Comparison of ENCODE assay signal across 13 mouse cellular contexts in genomic region chr9:62784233-62784632, GRCm38 (mm10). TPM values are rescaled to one million over a fixed set of nuclear protein-coding genes. Genes with fewer than 3 reads are reported as not detected.
DNase-seq lines count a peak whose midpoint lies in the region; ATAC-seq and TF ChIP-seq lines count a peak whose summit lies in the region.
"Had no signal": no experiment of that assay in that cellular context is flagged by ENCODE, and none has a peak within 500 bp of the region (broad histone marks: within the 10 kb centered on the region; RNA-seq: fewer than 3 reads in every experiment).

No protein-coding gene starts in this region.

- H3K4me3 ChIP-seq in forebrain, embryonic 15.5 days: no peak overlapping the region
- H3K4me3 ChIP-seq in forebrain, embryonic 11.5 days (ENCODE audit: low read depth, low read length): no peak overlapping the region
- H3K4me3 ChIP-seq in liver, embryonic 14.5 days (ENCODE audit: insufficient read depth in 1 of 2, low read depth in 2 of 2, low read length in 2 of 2): no peak overlapping the region
- H3K4me3 ChIP-seq in liver, embryonic 12.5 days: no peak overlapping the region
- no peak overlapping the region for H3K4me3 ChIP-seq in bone marrow, adult 2 months (replicated peaks; ENCODE audit: control insufficient read depth, low read depth, low read length)
- no peak overlapping the region for H3K4me3 ChIP-seq in midbrain, postnatal 0 days (ENCODE audit: low read depth, low read length)
- H3K4me3 ChIP-seq: embryonic facial prominence, embryonic 15.5 days; heart, embryonic 13.5 days had no signal

- TF ChIP-seq EP300 in liver, embryonic 14.5 days (IDR thresholded peaks at IDR 0.05; ENCODE audit: low read depth): no peak

- no peaks in the 10 kb centered on the region for H3K36me3 ChIP-seq in forebrain, embryonic 15.5 days
- no peaks in the 10 kb centered on the region for H3K36me3 ChIP-seq in forebrain, embryonic 11.5 days (ENCODE audit: control insufficient read depth, insufficient read depth, low read length)
- H3K36me3 ChIP-seq in liver, embryonic 14.5 days (replicated peaks; ENCODE audit: control insufficient read depth, insufficient read depth, low read depth): no peaks in the 10 kb centered on the region
- no peaks in the 10 kb centered on the region for H3K36me3 ChIP-seq in liver, embryonic 12.5 days
- no peaks in the 10 kb centered on the region for H3K36me3 ChIP-seq in midbrain, postnatal 0 days (ENCODE audit: insufficient read depth, low read length)
- H3K36me3 ChIP-seq: embryonic facial prominence, embryonic 15.5 days; heart, embryonic 13.5 days had no signal

- H3K9me3 ChIP-seq in forebrain, embryonic 15.5 days: no peaks in the 10 kb centered on the region
- no peaks in the 10 kb centered on the region for H3K9me3 ChIP-seq in forebrain, embryonic 11.5 days (ENCODE audit: control insufficient read depth, low read length)
- no peaks in the 10 kb centered on the region for H3K9me3 ChIP-seq in liver, embryonic 14.5 days (ENCODE audit: control insufficient read depth, low read length)
- H3K9me3 ChIP-seq in liver, embryonic 12.5 days (replicated peaks): no peaks in the 10 kb centered on the region
- H3K9me3 ChIP-seq in midbrain, postnatal 0 days (ENCODE audit: low read length): no peaks in the 10 kb centered on the region
- H3K9me3 ChIP-seq: embryonic facial prominence, embryonic 15.5 days; heart, embryonic 13.5 days had no signal

- no peak overlapping the region for H3K4me2 ChIP-seq in forebrain, embryonic 15.5 days (replicated peaks)
- H3K4me2 ChIP-seq in forebrain, embryonic 11.5 days (ENCODE audit: low read depth, low read length, severe bottlenecking): no peak overlapping the region
- H3K4me2 ChIP-seq in liver, embryonic 14.5 days (ENCODE audit: low read depth): no peak overlapping the region
- H3K4me2 ChIP-seq in liver, embryonic 12.5 days: no peak overlapping the region
- H3K4me2 ChIP-seq in midbrain, postnatal 0 days (ENCODE audit: low read depth, low read length, poor library complexity, severe bottlenecking): no peak overlapping the region
- H3K4me2 ChIP-seq: embryonic facial prominence, embryonic 15.5 days; heart, embryonic 13.5 days had no signal

- 0 out of 2 replicates have a peak overlapping the region, but pooled peaks have one; percentile 72 for H3K27ac ChIP-seq in forebrain, embryonic 15.5 days (replicated peaks)
- H3K27ac ChIP-seq in forebrain, embryonic 11.5 days (ENCODE audit: low read depth, low read length): no peak overlapping the region
- H3K27ac ChIP-seq in liver, embryonic 14.5 days: no peak overlapping the region
- H3K27ac ChIP-seq in liver, embryonic 12.5 days: no peak overlapping the region
- no peak overlapping the region for H3K27ac ChIP-seq in bone marrow, adult 2 months (ENCODE audit: control insufficient read depth, insufficient read depth, low read depth, low read length, poor library complexity)
- peak overlapping the region; percentile 55 for H3K27ac ChIP-seq in midbrain, postnatal 0 days (ENCODE audit: low read depth, low read length)
- H3K27ac ChIP-seq: embryonic facial prominence, embryonic 15.5 days; heart, embryonic 13.5 days; macrophage had no signal

- TF ChIP-seq POLR2A in bone marrow, adult 2 months (IDR thresholded peaks at IDR 0.05; ENCODE audit: borderline replicate concordance, control insufficient read depth, low read depth, low read length): no peak

- peaks cover 25% of the 10 kb centered on the region for H3K4me1 ChIP-seq in forebrain, embryonic 15.5 days
- no peaks in the 10 kb centered on the region; the same call in 1 of the 2 replicates for H3K4me1 ChIP-seq in forebrain, embryonic 11.5 days (replicated peaks; ENCODE audit: control insufficient read depth, insufficient read depth, low read length)
- peaks cover 0 to 2% of the 10 kb centered on the region in 2 experiments; a peak in 1 of 4 replicates for H3K4me1 ChIP-seq in liver, embryonic 14.5 days (replicated peaks; ENCODE audit: control insufficient read depth in 2 of 2, insufficient read depth in 2 of 2, low read length in 1 of 2)
- peaks cover 17% of the 10 kb centered on the region for H3K4me1 ChIP-seq in liver, embryonic 12.5 days
- H3K4me1 ChIP-seq in bone marrow, adult 2 months (ENCODE audit: control insufficient read depth, insufficient read depth, low read length): no peaks in the 10 kb centered on the region
- peaks cover 10% of the 10 kb centered on the region for H3K4me1 ChIP-seq in midbrain, postnatal 0 days (ENCODE audit: insufficient read depth, low read length)

- no peak for ATAC-seq in forebrain, embryonic 15.5 days (replicated peaks)
- ATAC-seq in forebrain, embryonic 11.5 days (replicated peaks; ENCODE audit: low FRiP score): no peak
- no peak for ATAC-seq in liver, embryonic 14.5 days (ENCODE audit: insufficient read depth)
- no peak for ATAC-seq in liver, embryonic 12.5 days
- no peak for ATAC-seq in midbrain, postnatal 0 days (ENCODE audit: low FRiP score)
- ATAC-seq: intestine, embryonic 16.5 days had no signal

- TF ChIP-seq CTCF in liver, embryonic 14.5 days (IDR thresholded peaks at IDR 0.05; ENCODE audit: low read depth): peak; percentile 46
- TF ChIP-seq CTCF in bone marrow, adult 2 months (IDR thresholded peaks at IDR 0.05; ENCODE audit: control insufficient read depth, insufficient read depth, low read length): peak; percentile 6; the same call in 1 of the 2 replicates
- peak; percentile 65 for TF ChIP-seq CTCF in midbrain, postnatal 0 days (IDR thresholded peaks at IDR 0.05)

- 90% methylated on average over 2 of the region's 2 CpGs for WGBS in forebrain, embryonic 15.5 days
- 89% methylated on average over 2 of the region's 2 CpGs for WGBS in forebrain, embryonic 11.5 days
- WGBS in liver, embryonic 14.5 days (ENCODE audit: insufficient replicate concordance): 74% methylated on average over 2 of the region's 2 CpGs
- WGBS in liver, embryonic 12.5 days (ENCODE audit: insufficient replicate concordance): 74% methylated on average over 2 of the region's 2 CpGs
- 72% methylated on average over 2 of the region's 2 CpGs for WGBS in bone marrow, adult 2 months
- WGBS in midbrain, postnatal 0 days: 94% methylated on average over 2 of the region's 2 CpGs

- no peak for DNase-seq in forebrain, embryonic 11.5 days (ENCODE audit: low spot score)
- no peak for DNase-seq in liver, embryonic 14.5 days (ENCODE audit: low read depth in 3 of 3, low spot score in 3 of 3)
- no peak for DNase-seq in midbrain, postnatal 0 days (ENCODE audit: low spot score)
- DNase-seq in thymus, postnatal 4 days: no peak
- no peak for DNase-seq in Muller cell, postnatal 12 days (ENCODE audit: inconsistent ontology term)
- DNase-seq: thymus, adult 2 months had no signal

- H3K27me3 ChIP-seq in forebrain, embryonic 15.5 days: no peaks in the 10 kb centered on the region
- H3K27me3 ChIP-seq in forebrain, embryonic 11.5 days (ENCODE audit: control insufficient read depth, insufficient read depth, low read length): no peaks in the 10 kb centered on the region
- H3K27me3 ChIP-seq in liver, embryonic 14.5 days (ENCODE audit: control insufficient read depth, insufficient read depth, low read length): no peaks in the 10 kb centered on the region
- no peaks in the 10 kb centered on the region for H3K27me3 ChIP-seq in liver, embryonic 12.5 days (replicated peaks)
- no peaks in the 10 kb centered on the region for H3K27me3 ChIP-seq in midbrain, postnatal 0 days (ENCODE audit: insufficient read depth, low read length)
- H3K27me3 ChIP-seq: embryonic facial prominence, embryonic 15.5 days; heart, embryonic 13.5 days had no signal

- H3K9ac ChIP-seq in forebrain, embryonic 15.5 days (replicated peaks): no peak overlapping the region
- H3K9ac ChIP-seq in forebrain, embryonic 11.5 days (ENCODE audit: low read length): no peak overlapping the region
- H3K9ac ChIP-seq in liver, embryonic 14.5 days (replicated peaks): no peak overlapping the region
- H3K9ac ChIP-seq in liver, embryonic 12.5 days: no peak overlapping the region
- H3K9ac ChIP-seq in midbrain, postnatal 0 days (replicated peaks; ENCODE audit: low read length, poor library complexity, severe bottlenecking): no peak overlapping the region
- H3K9ac ChIP-seq: embryonic facial prominence, embryonic 15.5 days; heart, embryonic 13.5 days had no signal

RNA-seq across cellular contexts. Expression of gene Fem1b, which starts 27.5 kb away (rescaled TPM):
- 44.1 and 49.0 TPM in 2 replicates for polyA plus RNA-seq in forebrain, embryonic 15.5 days (2015; fragmentation: Nextera tagmentation; extraction: Ambion mirVana)
- polyA plus RNA-seq in forebrain, embryonic 11.5 days (2014; fragmentation: Nextera tagmentation; extraction: Ambion mirVana): 55.0 and 58.3 TPM in 2 replicates
- 5.8 and 8.2 TPM in 2 replicates for polyA plus RNA-seq in liver, embryonic 14.5 days (2012; rRNA removed)
- polyA plus RNA-seq in liver, embryonic 14.5 days (2014; fragmentation: Nextera tagmentation; extraction: Ambion mirVana): 12.5 and 15.5 TPM in 2 replicates
- polyA plus RNA-seq in liver, embryonic 12.5 days (2016; fragmentation: Nextera tagmentation; extraction: Ambion mirVana): 19.5 and 20.3 TPM in 2 replicates
- 10.1 and 20.0 TPM in 2 replicates for polyA plus RNA-seq in bone marrow, adult 2 months (2011; ENCODE audit: insufficient read depth, insufficient read length, low replicate concordance, missing spikeins)
- 193 and 233 TPM in 2 replicates for total RNA-seq in midbrain, postnatal 0 days (2014; rRNA removed)
- 36.5 and 42.0 TPM in 2 replicates for polyA plus RNA-seq in midbrain, postnatal 0 days (2015; fragmentation: Nextera tagmentation; extraction: Ambion mirVana)

RNA-seq across cellular contexts. Expression of gene Cln6, which starts 54.4 kb away (rescaled TPM):
- polyA plus RNA-seq in forebrain, embryonic 15.5 days (2015; fragmentation: Nextera tagmentation; extraction: Ambion mirVana): 5.4 and 5.9 TPM in 2 replicates
- polyA plus RNA-seq in forebrain, embryonic 11.5 days (2014; fragmentation: Nextera tagmentation; extraction: Ambion mirVana): 14.5 and 17.8 TPM in 2 replicates
- polyA plus RNA-seq in liver, embryonic 14.5 days (2012; rRNA removed): 18.5 and 18.8 TPM in 2 replicates
- 12.4 and 15.5 TPM in 2 replicates for polyA plus RNA-seq in liver, embryonic 14.5 days (2014; fragmentation: Nextera tagmentation; extraction: Ambion mirVana)
- polyA plus RNA-seq in liver, embryonic 12.5 days (2016; fragmentation: Nextera tagmentation; extraction: Ambion mirVana): 15.2 and 18.5 TPM in 2 replicates
- polyA plus RNA-seq in bone marrow, adult 2 months (2011; ENCODE audit: insufficient read depth, insufficient read length, low replicate concordance, missing spikeins): 31.7 and 33.3 TPM in 2 replicates
- 13.2 and 14.2 TPM in 2 replicates for total RNA-seq in midbrain, postnatal 0 days (2014; rRNA removed)
- 7.3 and 7.4 TPM in 2 replicates for polyA plus RNA-seq in midbrain, postnatal 0 days (2015; fragmentation: Nextera tagmentation; extraction: Ambion mirVana)

Comparison
In these comparisons a context has a peak if more than half of its experiments do, and no peak if none do; other contexts are left out.
1. H3K27ac ChIP-seq: peak in forebrain, embryonic 15.5 days (single experiment) and midbrain, postnatal 0 days (single experiment); none in forebrain, embryonic 11.5 days (single experiment), liver, embryonic 14.5 days (single experiment), liver, embryonic 12.5 days (single experiment) and bone marrow, adult 2 months (single experiment).
2. CTCF ChIP-seq: peak in every context shown above with its lines; median percentile 65 in midbrain, postnatal 0 days; 46 in liver, embryonic 14.5 days; 6 in bone marrow, adult 2 months.